Mouse (Mus musculus): ENCODE measurements around the gene Cd47.
"Not testable (repeated sequence)": the region's sequence is repeated elsewhere in the genome, so short reads cannot be mapped to it uniquely, and the experiment has no call there.

The Cd47 gene

DNA sequence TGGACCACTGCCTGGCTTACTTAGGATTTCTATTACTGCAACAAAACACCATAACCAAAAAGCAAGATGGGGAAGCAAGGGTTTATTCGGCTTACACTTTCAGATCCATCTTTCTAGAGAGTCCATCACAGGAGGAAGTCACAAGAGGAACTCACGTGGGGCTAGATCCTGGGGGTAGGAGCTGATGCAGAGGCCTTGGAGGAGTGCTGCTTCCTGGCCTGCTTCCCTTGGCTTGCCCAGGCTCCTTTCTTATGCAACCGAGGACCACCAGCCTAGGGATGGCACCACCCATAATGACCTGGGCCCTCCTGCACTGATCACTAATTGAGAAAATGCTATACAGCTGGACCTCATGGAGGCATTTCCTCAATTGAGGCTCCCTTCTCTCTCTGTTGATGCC, 16.6 kb downstream of the Cd47 start:
- in situ Hi-C loops (cut with MboI; ENCODE audit: unreplicated experiment in 2 of 2): loop anchor here in 1 of 2 experiments (5.0 kb wide), 1 partner anchor 35 kb away; no protein-coding TSS in a partner anchor

GRCm38 (mm10) chr16:49818146-49818545, 17.8 kb downstream of the Cd47 start:
- in situ Hi-C loops (cut with MboI; ENCODE audit: unreplicated experiment in 2 of 2): loop anchor here in 1 of 2 experiments (5.0 kb wide), 1 partner anchor 34 kb away; no protein-coding TSS in a partner anchor

DNA sequence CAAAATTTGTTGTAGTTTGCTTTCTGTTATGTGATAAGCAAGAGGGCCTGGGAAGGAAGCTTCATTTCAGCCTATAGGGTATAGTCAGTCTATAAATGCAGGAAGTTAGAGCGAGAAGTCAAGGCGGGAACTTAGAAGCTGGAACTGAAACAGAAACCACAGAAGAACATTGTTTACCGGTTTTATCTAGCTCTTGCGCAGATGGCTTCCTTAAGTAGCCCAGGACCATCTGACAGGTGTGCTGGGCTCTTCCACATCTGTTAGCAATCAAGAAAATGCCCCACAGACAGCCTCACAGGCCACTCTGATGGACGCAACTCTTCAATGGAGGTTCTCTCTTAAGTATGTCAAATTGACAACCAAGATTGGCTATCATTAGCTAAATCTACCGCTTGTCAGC, 18.3 kb downstream of the Cd47 start:
- in situ Hi-C loops (cut with MboI; ENCODE audit: unreplicated experiment in 2 of 2): loop anchor here in 1 of 2 experiments (5.0 kb wide), 1 partner anchor 34 kb away; no protein-coding TSS in a partner anchor

DNA sequence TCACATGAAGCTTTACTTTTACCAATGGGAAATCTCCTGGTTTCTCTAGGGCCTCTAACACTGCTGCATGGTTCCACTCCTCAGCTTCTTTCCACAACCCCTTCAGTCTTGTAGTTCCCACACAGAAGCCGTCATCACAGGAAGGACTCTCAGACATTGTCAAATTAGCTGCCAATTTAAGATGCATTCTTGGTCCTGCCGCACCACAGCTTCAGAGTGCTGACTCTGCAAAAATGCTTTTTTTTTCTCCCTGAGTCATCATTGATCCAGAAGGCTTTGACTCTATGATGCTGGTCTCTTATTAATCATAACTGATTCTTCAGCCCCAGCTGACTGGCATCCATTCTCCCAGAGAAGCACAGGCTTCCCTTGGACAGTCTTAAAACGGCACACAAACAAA, 19.2 kb downstream of the Cd47 start:
- in situ Hi-C loops (cut with MboI; ENCODE audit: unreplicated experiment in 2 of 2): loop anchor here in 1 of 2 experiments (5.0 kb wide), 1 partner anchor 33 kb away; no protein-coding TSS in a partner anchor

DNA sequence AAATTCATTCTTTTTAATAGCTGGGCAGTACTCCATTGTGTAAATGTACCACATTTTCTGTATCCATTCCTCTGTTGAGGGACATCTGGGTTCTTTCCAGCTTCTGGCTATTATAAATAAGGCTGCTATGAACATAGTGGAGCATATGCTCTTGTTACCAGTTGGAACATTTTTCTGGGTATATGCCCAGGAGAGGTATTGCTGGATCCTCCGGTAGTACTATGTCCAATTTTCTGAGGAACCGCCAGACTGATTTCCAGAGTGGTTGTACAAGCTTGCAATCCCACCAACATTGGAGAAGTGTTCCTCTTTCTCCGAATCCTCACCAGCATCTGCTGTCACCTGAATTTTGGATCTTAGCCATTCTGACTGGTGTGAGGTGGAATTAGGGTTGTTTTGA, 30.6 kb downstream of the Cd47 start:
- in situ Hi-C loops (cut with MboI; ENCODE audit: unreplicated experiment in 2 of 2): not testable (repeated sequence)

GRCm38 (mm10) chr16:49832339-49832738, 32.0 kb downstream of the Cd47 start:
- in situ Hi-C loops (cut with MboI; ENCODE audit: unreplicated experiment in 2 of 2): no loop called here

- in situ Hi-C loops (cut with MboI; ENCODE audit: unreplicated experiment in 2 of 2): no loop called here
Observed at GRCm38 (mm10) chr16:49834130-49834693, 33.9 kb downstream of the Cd47 start.

GRCm38 (mm10) chr16:49836634-49837164, 36.4 kb downstream of the Cd47 start:
- in situ Hi-C loops (cut with MboI; ENCODE audit: unreplicated experiment in 2 of 2): no loop called here

DNA sequence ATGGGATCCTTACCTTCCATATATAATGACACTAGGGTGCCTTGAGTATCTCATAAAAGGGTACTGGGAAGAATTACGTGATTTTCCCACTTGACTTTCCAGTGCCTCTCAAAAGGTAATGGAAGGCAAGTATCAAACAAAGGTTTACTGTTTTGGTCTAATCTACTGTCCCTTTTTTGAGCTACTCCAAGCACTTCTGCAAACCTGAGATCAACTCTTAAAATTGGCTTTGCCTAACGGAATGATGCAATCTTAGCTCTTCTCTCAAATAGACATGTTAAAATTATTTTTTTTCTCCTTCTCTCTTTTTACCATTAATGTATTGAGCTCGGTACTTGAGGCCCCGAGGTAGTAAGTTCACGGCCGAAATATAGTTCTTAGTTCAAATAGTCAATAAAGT, 38.6 kb downstream of the Cd47 start:
- in situ Hi-C loops (cut with MboI; ENCODE audit: unreplicated experiment in 2 of 2): no loop called here

GRCm38 (mm10) chr16:49839681-49840535, 39.6 kb downstream of the Cd47 start:
- in situ Hi-C loops (cut with MboI; ENCODE audit: unreplicated experiment in 2 of 2): no loop called here

- in situ Hi-C loops (cut with MboI; ENCODE audit: unreplicated experiment in 2 of 2): no loop called here
Observed at GRCm38 (mm10) chr16:49843723-49844122, 43.4 kb downstream of the Cd47 start.

DNA sequence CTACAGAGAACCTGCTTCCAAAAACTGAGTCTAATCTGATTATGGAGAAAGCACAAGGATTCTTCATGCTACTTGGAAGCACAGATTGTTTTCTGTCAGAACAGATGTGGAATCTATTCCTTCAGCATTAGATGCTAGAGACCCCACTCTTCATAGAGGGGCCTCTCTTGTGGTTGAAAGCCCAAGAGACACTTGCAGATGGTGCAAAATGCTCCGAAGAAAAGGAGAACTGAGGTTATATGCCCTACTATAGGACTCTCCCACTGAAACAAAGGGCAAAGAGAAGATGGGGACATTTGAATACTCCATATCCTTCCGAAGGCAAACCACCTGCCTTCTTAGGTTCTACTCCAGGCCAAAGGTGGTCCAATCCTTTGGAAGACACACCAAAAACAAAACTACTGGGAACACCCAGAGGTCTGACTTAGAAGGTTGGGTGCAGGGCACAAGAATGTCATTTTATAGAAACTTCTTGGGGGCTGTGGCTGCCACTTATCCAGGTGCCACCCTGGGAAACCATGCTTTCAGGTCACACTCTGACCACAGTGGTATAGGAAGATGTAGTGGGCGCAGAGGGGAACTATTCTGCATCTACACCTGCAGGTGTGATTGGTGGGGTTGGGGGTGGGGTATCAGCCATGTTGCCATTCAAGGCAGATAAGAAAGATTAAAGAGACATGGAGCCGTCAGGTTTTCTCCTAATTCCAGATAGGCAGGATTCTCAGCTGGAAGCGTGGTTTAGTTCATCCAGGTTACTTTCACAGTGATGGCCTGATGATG, 47.1 kb downstream of the Cd47 start:
- in situ Hi-C loops (cut with MboI; ENCODE audit: unreplicated experiment in 2 of 2): no loop called here

GRCm38 (mm10) chr16:49848651-49849050, 48.3 kb downstream of the Cd47 start:
- in situ Hi-C loops (cut with MboI; ENCODE audit: unreplicated experiment in 2 of 2): no loop called here

- in situ Hi-C loops (cut with MboI; ENCODE audit: unreplicated experiment in 2 of 2): loop anchor here (5.0 to 10.0 kb wide), 4 partner anchors 36 to 148 kb away; no protein-coding TSS in a partner anchor
Observed at GRCm38 (mm10) chr16:49852940-49853339, 52.6 kb downstream of the Cd47 start.

DNA sequence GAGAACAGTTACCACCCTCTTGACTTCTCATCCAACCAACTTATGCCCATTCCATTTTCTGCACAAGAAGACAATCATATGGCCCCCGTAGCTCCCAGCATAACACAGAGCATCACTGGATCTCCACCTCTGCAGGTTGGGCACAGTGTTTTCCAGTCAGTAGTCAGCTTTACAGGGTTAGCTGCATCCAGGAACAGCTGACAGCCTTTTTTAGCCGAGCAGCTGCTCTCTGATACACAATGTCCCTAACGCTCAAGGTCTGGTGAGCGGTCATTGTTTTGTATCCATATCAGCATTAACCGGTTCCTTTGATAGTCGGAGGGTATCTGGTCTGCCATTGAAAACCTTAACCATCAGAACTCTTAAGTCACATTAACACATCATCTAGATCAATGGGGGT, 53.3 kb downstream of the Cd47 start:
- in situ Hi-C loops (cut with MboI; ENCODE audit: unreplicated experiment in 2 of 2): loop anchor here (5.0 to 10.0 kb wide), 4 partner anchors 36 to 149 kb away; no protein-coding TSS in a partner anchor

DNA sequence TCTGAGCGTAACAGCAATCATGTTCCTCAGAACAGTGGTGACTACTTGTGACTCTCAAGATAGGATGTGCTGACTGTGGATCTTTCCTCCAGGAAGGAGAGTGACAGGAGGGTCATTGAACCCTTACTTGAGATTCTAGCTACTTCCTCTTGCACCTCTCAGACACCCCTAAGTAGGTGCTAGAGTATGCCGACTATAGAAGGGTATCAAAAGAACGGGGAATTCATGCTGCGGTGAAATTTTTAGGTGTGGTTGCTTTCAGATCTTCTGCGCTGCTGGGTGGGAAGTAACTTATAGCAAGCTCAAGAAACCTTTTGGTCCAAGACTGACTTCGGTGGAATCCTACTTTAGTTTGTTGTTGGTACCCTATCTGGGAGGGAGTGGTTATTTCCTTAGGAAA, 53.9 kb downstream of the Cd47 start:
- in situ Hi-C loops (cut with MboI; ENCODE audit: unreplicated experiment in 2 of 2): loop anchor here (5.0 to 10.0 kb wide), 4 partner anchors 37 to 149 kb away; no protein-coding TSS in a partner anchor

DNA sequence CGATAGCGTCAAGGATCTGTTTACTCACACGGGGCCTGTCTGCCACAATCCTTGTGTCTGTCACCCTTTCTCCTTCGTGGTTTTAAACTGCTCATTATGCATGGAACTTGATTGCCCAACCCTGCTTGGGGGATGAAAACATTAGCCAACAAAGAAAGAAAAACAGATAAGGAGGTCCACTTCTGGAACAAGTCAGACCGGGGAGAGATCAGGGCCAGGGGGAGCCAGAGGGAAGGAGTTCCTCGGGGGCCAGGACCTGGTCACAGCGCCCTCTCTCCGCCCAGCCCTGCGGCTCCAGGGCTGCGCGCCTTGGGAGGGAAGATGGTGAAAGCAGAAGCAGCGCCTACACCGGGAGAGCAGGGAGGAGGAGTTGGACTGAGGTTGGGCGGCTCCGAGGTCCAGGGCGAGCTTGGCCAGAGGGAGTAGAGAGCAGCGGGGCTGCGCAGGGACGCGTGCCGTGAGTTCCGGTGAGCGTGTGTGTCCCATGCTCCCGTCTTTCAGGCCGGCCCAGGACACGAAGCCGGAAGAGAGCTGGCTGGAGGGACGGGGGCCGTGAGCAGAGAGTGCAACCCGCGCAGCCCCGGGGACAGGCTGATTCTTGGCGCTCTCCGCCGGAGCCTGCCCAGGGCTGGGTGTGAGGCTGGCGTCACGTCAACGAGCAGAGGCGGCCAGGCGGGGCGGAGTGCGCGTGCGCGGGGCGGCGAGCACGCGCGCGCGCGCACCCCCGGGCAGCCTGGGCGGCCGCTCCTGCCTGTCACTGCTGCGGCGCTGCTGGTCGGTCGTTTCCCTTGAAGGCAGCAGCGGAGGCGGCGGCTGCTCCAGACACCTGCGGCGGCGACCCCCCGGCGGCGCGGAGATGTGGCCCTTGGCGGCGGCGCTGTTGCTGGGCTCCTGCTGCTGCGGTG, 54.9 kb downstream of the Cd47 start:
- in situ Hi-C loops (cut with MboI; ENCODE audit: unreplicated experiment in 2 of 2): loop anchor here (5.0 to 10.0 kb wide), 4 partner anchors 38 to 150 kb away; no protein-coding TSS in a partner anchor

DNA sequence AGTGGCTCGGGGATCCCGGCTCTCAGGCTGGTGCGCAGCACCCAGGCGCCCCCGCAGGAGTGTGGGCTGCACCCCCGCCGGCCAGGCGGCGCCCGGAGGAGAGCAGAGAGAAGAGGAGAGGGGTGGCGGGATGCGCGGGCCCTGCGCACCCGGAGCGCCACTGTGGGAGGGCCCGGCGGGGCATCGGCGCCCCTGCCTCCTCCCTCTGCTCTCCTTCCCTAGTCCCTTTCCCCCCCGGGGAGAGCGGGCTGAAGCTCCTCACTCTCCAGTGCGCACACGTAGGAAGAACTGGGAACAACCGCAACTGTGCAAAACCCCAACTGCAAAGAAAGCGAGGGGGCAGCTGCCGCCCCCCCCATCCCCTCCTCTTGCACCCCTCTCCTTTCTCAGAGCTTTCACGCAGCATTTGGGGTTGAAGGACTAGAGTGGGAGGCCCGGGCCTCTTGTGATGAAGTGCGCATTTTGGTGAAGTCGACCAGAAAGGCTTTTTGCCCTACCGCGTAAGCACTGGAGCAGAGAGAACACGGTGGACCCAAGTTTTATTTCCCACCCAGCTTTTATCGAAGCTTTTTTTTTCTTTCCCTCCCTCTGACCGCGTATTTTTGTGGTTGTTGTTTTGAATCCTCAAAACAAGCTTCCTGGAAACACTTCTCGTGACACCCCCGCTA, 55.6 kb downstream of the Cd47 start:
- in situ Hi-C loops (cut with MboI; ENCODE audit: unreplicated experiment in 2 of 2): loop anchor here in 1 of 2 experiments (10.0 kb wide), 1 partner anchor 151 kb away; no protein-coding TSS in a partner anchor

DNA sequence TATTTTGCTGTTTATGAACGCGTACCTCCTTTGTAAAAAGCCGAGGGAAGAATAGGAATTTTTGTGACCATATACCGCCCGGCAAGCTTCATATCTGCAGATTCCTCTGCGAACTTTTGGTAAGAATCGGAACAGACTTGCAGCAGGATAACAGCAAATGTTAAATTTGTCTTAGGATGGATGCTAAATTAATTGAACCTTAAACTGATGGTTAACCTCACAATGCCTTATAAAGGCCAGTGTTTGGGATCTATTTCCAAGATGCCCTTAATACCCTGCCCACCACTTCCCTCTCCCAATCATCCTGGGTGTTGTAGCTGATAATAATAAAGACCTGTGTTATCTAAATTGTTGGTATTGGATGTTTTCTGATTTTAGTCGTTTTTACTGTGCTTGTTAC, 56.3 kb downstream of the Cd47 start:
- in situ Hi-C loops (cut with MboI; ENCODE audit: unreplicated experiment in 2 of 2): loop anchor here in 1 of 2 experiments (10.0 kb wide), 1 partner anchor 152 kb away; no protein-coding TSS in a partner anchor
